Mouse (Mus musculus): Measurements from ENCODE around the gene Gjb3. TPM values are rescaled to one million over a fixed set of nuclear protein-coding genes. Genes with fewer than 3 reads are reported as not detected.

Gene Gjb3
- polyA plus RNA-seq, 1 experiment, result 13.2 TPM

- no peak for DNase-seq (ENCODE audit: low spot score)
These were observed 43.7 kb downstream of the Gjb3 start for GRCm38 (mm10) chr4:127286907-127287306.

- no peak for DNase-seq (ENCODE audit: low spot score)
These were observed 51.4 kb downstream of the Gjb3 start for GRCm38 (mm10) chr4:127279241-127279640.

DNA sequence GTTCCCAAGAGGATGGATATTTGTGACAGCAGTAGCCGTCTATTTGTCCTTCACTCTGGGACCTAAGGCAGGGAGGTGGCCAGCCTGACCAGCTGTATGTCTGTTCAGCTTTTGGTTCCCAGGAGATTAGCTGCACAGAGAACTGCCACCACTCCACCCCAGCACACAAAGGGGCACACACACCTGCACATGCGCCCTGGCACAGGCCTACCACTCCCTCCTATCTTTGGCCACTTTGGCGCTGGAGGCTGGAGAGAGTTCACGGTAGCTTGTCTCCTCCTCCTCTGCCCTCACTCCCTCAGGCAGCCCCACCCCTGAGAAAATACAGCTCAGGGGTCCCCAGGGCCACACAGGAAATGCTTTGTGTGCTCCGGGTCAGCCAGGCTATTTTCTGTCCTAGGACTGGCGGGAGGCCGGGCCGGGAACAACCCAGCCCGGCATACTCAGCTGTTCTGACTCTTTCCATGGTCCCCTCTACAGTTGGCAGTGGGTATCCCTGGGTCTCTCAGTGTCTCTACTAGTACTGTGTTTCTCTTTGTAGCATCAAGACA lies 52.1 kb downstream of the Gjb3 start:
- DNase-seq (ENCODE audit: low spot score), result no peak

Other genes starting within 250 kb of the Gjb3 start
- 25.7 and 29.8 TPM in 2 replicates for gene Tmem35b, start 207.2 kb downstream of the Gjb3 start, polyA plus RNA-seq (2012; rRNA removed)
- gene Dlgap3, start 161.6 kb downstream of the Gjb3 start, polyA plus RNA-seq (2012; rRNA removed), result 0.16 and 0.18 TPM in 2 replicates
- gene Smim12, start 87.1 kb downstream of the Gjb3 start, polyA plus RNA-seq (2012; rRNA removed), result 49.8 and 54.0 TPM in 2 replicates
- 18.5 and 18.6 TPM in 2 replicates for gene Gja4, start 16.8 kb downstream of the Gjb3 start, polyA plus RNA-seq (2012; rRNA removed)
- 0.16 and 0.21 TPM in 2 replicates for gene Gjb4, start 23.2 kb upstream of the Gjb3 start, polyA plus RNA-seq (2012; rRNA removed)
- 3.8 and 4.8 TPM in 2 replicates for gene Gjb5, start 27.3 kb upstream of the Gjb3 start, polyA plus RNA-seq (2012; rRNA removed)

Measured in urinary bladder, adult 2 months (tissue).